Mouse (Mus musculus): ENCODE data around the gene Prune1. TPM values are rescaled to one million over a fixed set of nuclear protein-coding genes. Genes with fewer than 3 reads are reported as not detected.

The Prune1 gene
- polyA plus RNA-seq, 1 experiment from 2014 or later, result 19.8 TPM

DNA sequence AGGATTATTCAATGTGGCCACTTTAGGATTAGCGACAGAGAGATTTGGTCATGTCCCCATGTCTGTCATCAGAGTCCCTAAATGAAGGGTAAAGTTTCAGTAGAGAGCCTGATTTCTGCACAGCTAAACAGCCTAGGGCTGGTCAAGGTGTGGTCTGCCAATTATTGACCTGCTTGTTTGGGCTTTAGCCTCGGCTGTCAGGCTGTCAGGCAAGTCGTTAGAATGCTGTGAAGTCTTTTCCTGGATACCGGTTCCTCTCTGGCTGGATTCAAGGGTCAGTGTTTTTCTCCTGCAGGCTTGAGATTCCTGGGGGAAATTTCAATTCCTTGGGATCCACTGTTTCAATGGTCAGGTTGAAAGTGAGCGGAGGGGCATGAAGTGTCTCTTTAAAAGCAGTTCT, 4.1 kb upstream of the Prune1 start:
- DNase-seq (ENCODE audit: low spot score) (no peak), ATAC-seq (replicated peaks; ENCODE audit: low FRiP score) (no peak)
- no peaks in the 10 kb centered on the region for H3K27me3 ChIP-seq (replicated peaks; ENCODE audit: control insufficient read depth, insufficient read depth, low read length)
- no peaks in the 10 kb centered on the region for H3K9me3 ChIP-seq (ENCODE audit: control insufficient read depth, low read length)
- H3K27ac ChIP-seq (ENCODE audit: low read depth, low read length), result no peak overlapping the region
- H3K36me3 ChIP-seq (ENCODE audit: control insufficient read depth, insufficient read depth, low read length), result peaks cover 9% of the 10 kb centered on the region
- no peak overlapping the region for H3K4me3 ChIP-seq (ENCODE audit: low read depth, low read length)
- WGBS, result 56% methylated on average over 5 of the region's 5 CpGs
- H3K9ac ChIP-seq (ENCODE audit: low read depth, low read length), result no peak overlapping the region
- peaks cover 18% of the 10 kb centered on the region for H3K4me1 ChIP-seq (replicated peaks; ENCODE audit: control insufficient read depth, insufficient read depth, low read length)
- H3K4me2 ChIP-seq, result no peak overlapping the region

- no peaks in the 10 kb centered on the region for H3K27me3 ChIP-seq (replicated peaks; ENCODE audit: control insufficient read depth, insufficient read depth, low read length)
- H3K9me3 ChIP-seq (ENCODE audit: control insufficient read depth, low read length), result no peaks in the 10 kb centered on the region
- no peak for ATAC-seq (replicated peaks; ENCODE audit: low FRiP score)
- no peak overlapping the region; the same call in 1 of the 2 replicates for H3K4me2 ChIP-seq
- H3K4me1 ChIP-seq (replicated peaks; ENCODE audit: control insufficient read depth, insufficient read depth, low read length), result peaks cover 20% of the 10 kb centered on the region
- DNase-seq (ENCODE audit: low spot score), result no peak
- H3K27ac ChIP-seq (ENCODE audit: low read depth, low read length), result no peak overlapping the region
- H3K4me3 ChIP-seq (ENCODE audit: low read depth, low read length), result no peak overlapping the region
- WGBS, result 92% methylated on average over 5 of the region's 5 CpGs
- H3K9ac ChIP-seq (ENCODE audit: low read depth, low read length), result no peak overlapping the region
- H3K36me3 ChIP-seq (ENCODE audit: control insufficient read depth, insufficient read depth, low read length), result peaks cover 7% of the 10 kb centered on the region
Measured at GRCm38 (mm10) chr3:95285390-95285789, 3.5 kb upstream of the Prune1 start.

GRCm38 (mm10) chr3:95284501-95285281, 2.8 kb upstream of the Prune1 start:
- H3K4me3 ChIP-seq (ENCODE audit: low read depth, low read length), result peak overlapping the region; percentile 82

DNA sequence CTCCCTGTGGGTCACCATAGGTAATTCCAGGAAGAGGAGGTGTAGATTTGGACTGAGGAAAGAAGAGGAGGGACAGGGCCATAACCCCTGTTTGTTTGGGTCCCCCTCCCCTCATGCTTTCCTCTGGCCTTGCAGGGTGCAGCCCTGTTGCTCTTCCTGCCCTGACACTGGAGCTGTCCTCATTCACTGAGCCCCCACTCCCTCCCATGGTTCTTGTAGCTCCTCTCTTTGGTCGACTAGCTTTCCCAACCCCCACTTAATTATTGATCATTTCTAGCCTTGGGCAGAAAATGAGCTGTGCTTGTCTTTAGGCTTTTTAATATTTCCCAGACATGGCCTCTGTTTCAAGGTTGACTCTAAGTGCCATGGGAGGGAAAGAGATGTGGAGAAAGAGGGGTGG, 2.2 kb upstream of the Prune1 start:
- no peak for DNase-seq (ENCODE audit: low spot score)
- Histone ChIP-seq H3K36me3 (ENCODE audit: control insufficient read depth, insufficient read depth, low read length) (peaks cover 7% of the 10 kb centered on the region), H3K27ac (ENCODE audit: low read depth, low read length) (peak overlapping the region; percentile 98), H3K4me2 (peak overlapping the region; percentile 93), H3K27me3 (replicated peaks; ENCODE audit: control insufficient read depth, insufficient read depth, low read length) (no peaks in the 10 kb centered on the region), H3K9ac (ENCODE audit: low read depth, low read length) (peak overlapping the region; percentile 90), H3K9me3 (ENCODE audit: control insufficient read depth, low read length) (no peaks in the 10 kb centered on the region), H3K4me3 (ENCODE audit: low read depth, low read length) (peak overlapping the region; percentile 82), H3K4me1 (replicated peaks; ENCODE audit: control insufficient read depth, insufficient read depth, low read length) (peaks cover 26% of the 10 kb centered on the region)
- ATAC-seq (replicated peaks; ENCODE audit: low FRiP score), result no peak
- WGBS, result 26% methylated on average over 1 of the region's 1 CpGs

More at GRCm38 (mm10) chr3:95284501-95285281, 2.8 kb upstream of the Prune1 start:
- Histone ChIP-seq H3K27me3 (replicated peaks; ENCODE audit: control insufficient read depth, insufficient read depth, low read length) (no peaks in the 10 kb centered on the region), H3K9ac (ENCODE audit: low read depth, low read length) (peak overlapping the region; percentile 90; the same call in 1 of the 2 replicates), H3K4me2 (peak overlapping the region; percentile 93), H3K9me3 (ENCODE audit: control insufficient read depth, low read length) (no peaks in the 10 kb centered on the region), H3K4me1 (replicated peaks; ENCODE audit: control insufficient read depth, insufficient read depth, low read length) (peaks cover 22% of the 10 kb centered on the region), H3K36me3 (ENCODE audit: control insufficient read depth, insufficient read depth, low read length) (peaks cover 7% of the 10 kb centered on the region), H3K27ac (ENCODE audit: low read depth, low read length) (no peak overlapping the region)
- ATAC-seq (replicated peaks; ENCODE audit: low FRiP score) (no peak), DNase-seq (ENCODE audit: low spot score) (no peak)
- 87% methylated on average over 12 of the region's 12 CpGs for WGBS

DNA sequence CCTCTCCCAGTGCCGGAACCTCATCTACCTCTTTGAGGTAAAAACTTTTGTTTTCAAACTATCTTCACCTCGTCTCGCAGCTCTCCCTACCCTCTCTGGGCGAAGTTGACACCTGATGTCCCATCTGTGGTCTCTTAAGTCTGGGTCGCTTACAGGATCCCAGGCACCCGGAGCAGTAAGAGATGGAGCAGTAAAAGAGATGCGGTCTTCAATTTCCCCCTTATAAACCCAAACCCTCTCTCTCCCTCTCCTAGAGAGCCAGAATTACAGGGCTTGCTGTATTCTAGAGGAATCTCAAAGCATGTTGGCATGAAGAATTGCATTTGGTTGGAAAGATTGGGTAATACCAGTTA, 1.7 kb upstream of the Prune1 start:
- H3K9ac ChIP-seq (ENCODE audit: low read depth, low read length), result peak overlapping the region; percentile 90
- H3K4me1 ChIP-seq (replicated peaks; ENCODE audit: control insufficient read depth, insufficient read depth, low read length), result peaks cover 26% of the 10 kb centered on the region
- no peaks in the 10 kb centered on the region for H3K27me3 ChIP-seq (replicated peaks; ENCODE audit: control insufficient read depth, insufficient read depth, low read length)
- peak overlapping the region; percentile 98 for H3K27ac ChIP-seq (ENCODE audit: low read depth, low read length)
- peak overlapping the region; percentile 93 for H3K4me2 ChIP-seq
- no peaks in the 10 kb centered on the region for H3K9me3 ChIP-seq (ENCODE audit: control insufficient read depth, low read length)
- peaks cover 5% of the 10 kb centered on the region for H3K36me3 ChIP-seq (ENCODE audit: control insufficient read depth, insufficient read depth, low read length)
- ATAC-seq (replicated peaks; ENCODE audit: low FRiP score) (no peak), DNase-seq (ENCODE audit: low spot score) (no peak)
- 3% methylated on average over 7 of the region's 7 CpGs for WGBS
- H3K4me3 ChIP-seq (ENCODE audit: low read depth, low read length), result peak overlapping the region; percentile 82

DNA sequence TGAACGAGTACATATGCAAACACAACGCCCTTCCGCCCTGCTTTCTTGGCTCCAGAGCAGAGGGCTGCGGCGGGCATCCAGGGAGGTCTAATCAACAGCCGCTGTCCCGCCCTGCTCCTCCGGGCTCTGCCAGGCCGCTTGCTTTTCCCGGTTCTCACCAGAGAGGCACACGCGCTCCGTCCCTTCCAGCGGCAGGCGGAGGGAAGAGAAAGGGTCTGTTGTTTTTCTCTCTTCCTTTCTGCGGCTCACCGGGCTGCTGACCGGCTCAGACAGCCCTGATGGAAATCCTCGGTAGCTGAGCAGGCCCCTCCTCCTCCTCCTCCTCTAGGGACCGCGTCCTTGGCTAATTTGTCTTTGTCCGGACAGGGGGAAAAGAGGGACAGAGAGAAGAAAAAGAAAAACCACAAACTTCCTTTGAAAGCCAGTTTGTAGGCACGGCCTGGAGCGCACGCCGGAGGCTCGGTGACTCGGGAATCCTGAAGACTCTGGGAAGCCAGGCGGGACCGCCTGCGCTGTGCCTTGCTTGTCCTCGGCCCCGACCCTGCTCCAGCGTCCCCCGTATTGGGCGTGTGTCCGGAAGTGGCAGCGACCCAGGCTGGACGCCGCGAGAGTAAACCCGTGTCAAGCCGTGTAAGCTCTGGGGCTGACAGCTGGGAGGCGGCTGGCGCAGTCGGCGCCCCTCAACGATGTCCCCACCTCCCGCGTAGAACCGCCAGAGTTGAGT, 1.2 kb upstream of the Prune1 start:
- Histone ChIP-seq H3K27me3 (replicated peaks; ENCODE audit: control insufficient read depth, insufficient read depth, low read length) (no peaks in the 10 kb centered on the region), H3K4me2 (peak overlapping the region; percentile 93), H3K9me3 (ENCODE audit: control insufficient read depth, low read length) (no peaks in the 10 kb centered on the region), H3K9ac (ENCODE audit: low read depth, low read length) (peak overlapping the region; percentile 90), H3K27ac (ENCODE audit: low read depth, low read length) (peak overlapping the region; percentile 98), H3K36me3 (ENCODE audit: control insufficient read depth, insufficient read depth, low read length) (peaks cover 4% of the 10 kb centered on the region; the same call in 1 of the 2 replicates), H3K4me3 (ENCODE audit: low read depth, low read length) (peak overlapping the region; percentile 82), H3K4me1 (replicated peaks; ENCODE audit: control insufficient read depth, insufficient read depth, low read length) (peaks cover 26% of the 10 kb centered on the region)
- peak; percentile 83 for DNase-seq (ENCODE audit: low spot score)
- under 1% methylated on average over 51 of the region's 51 CpGs for WGBS
- ATAC-seq (replicated peaks; ENCODE audit: low FRiP score), result peak; percentile 62

DNA sequence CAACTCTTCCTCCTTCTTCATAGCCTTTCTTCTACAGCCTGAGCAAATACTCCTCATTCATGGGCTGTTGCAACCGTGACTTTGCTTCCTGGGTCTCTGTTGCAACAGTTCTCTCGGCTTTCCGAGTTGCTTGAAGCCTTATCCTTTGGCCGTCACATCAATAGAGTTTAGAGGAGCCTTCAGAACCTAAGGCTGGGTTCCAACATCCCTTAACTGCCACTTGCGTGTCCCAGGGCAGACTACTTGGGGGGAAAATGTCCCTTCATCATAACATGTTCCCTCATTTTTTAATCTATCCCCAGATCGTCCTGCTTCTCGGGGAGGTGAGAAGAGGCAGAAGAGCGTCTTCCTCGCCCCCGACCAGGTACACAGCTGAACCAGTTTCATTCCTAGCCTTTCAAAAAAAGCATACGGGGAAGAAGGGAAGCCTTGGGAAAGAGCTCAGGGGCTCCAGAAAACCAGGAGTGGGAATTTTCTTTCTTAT, 547 bp upstream of the Prune1 start:
- Histone ChIP-seq H3K27ac (ENCODE audit: low read depth, low read length) (peak overlapping the region; percentile 98), H3K9me3 (ENCODE audit: control insufficient read depth, low read length) (no peaks in the 10 kb centered on the region), H3K4me1 (replicated peaks; ENCODE audit: control insufficient read depth, insufficient read depth, low read length) (peaks cover 26% of the 10 kb centered on the region), H3K27me3 (replicated peaks; ENCODE audit: control insufficient read depth, insufficient read depth, low read length) (no peaks in the 10 kb centered on the region), H3K9ac (ENCODE audit: low read depth, low read length) (peak overlapping the region; percentile 90), H3K4me3 (ENCODE audit: low read depth, low read length) (peak overlapping the region; percentile 82), H3K36me3 (ENCODE audit: control insufficient read depth, insufficient read depth, low read length) (no peaks in the 10 kb centered on the region), H3K4me2 (peak overlapping the region; percentile 93)
- DNase-seq (ENCODE audit: low spot score) (no peak), ATAC-seq (replicated peaks; ENCODE audit: low FRiP score) (no peak; the same call in 1 of the 2 replicates)
- WGBS, result 2% methylated on average over 11 of the region's 11 CpGs

- no peak for DNase-seq (ENCODE audit: low spot score)
- peak overlapping the region; percentile 93 for H3K4me2 ChIP-seq
- ATAC-seq (replicated peaks; ENCODE audit: low FRiP score), result no peak
- no peaks in the 10 kb centered on the region for H3K27me3 ChIP-seq (replicated peaks; ENCODE audit: control insufficient read depth, insufficient read depth, low read length)
- WGBS, result 17% methylated on average over 8 of the region's 8 CpGs
- peaks cover 38% of the 10 kb centered on the region for H3K4me1 ChIP-seq (replicated peaks; ENCODE audit: control insufficient read depth, insufficient read depth, low read length)
- H3K27ac ChIP-seq (ENCODE audit: low read depth, low read length), result peak overlapping the region; percentile 85
- no peaks in the 10 kb centered on the region for H3K36me3 ChIP-seq (ENCODE audit: control insufficient read depth, insufficient read depth, low read length)
- peak overlapping the region; percentile 82 for H3K4me3 ChIP-seq (ENCODE audit: low read depth, low read length)
- H3K9ac ChIP-seq (ENCODE audit: low read depth, low read length), result peak overlapping the region; percentile 79
- no peaks in the 10 kb centered on the region for H3K9me3 ChIP-seq (ENCODE audit: control insufficient read depth, low read length)
Measured at GRCm38 (mm10) chr3:95280747-95281146, 1.1 kb downstream of the Prune1 start.

All from liver, embryonic 11.5 days (tissue).